Mouse (Mus musculus) adrenal gland, adult 18-20 months (tissue): ENCODE data around the gene Srd5a3. TPM values are rescaled to one million over a fixed set of nuclear protein-coding genes. Genes with fewer than 3 reads are reported as not detected.

Experiments used
- DNase-seq, 2 experiments: peaks; one replicate each; pipeline ENCODE4 v3.0.0; 2021 to 2022; ENCODE audit warnings: low spot score in 2 of 2
- total RNA-seq, 2 experiments: library from RNA; stranded (reverse); gene quantifications; 1 replicate in 1 of 2; 2 replicates in 1 of 2; pipeline ENCODE4 v1.2.3; 2021

Gene Srd5a3
- total RNA-seq, 2 experiments from 2014 or later, result 17.3 to 22.2 TPM

DNA sequence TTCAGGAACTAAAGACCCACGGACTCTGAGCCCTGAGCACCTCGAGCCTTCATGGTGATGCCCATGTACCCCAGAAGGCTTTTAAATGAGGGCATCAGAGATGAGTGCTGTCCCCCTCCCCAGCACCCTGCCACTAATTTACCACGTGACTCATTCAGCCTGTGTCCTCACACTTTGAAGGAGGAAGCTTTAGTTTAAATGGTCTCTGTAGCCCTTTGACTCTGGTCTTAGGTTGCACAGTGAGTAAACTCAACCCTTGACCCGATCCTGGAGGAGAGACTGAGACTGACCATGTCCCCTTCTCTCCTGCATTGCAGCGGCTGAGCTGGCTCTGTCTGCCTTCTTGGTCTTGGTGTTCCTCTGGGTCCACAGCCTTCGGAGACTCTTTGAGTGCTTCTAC is 9.4 kb downstream of the Srd5a3 start:
- no peak for DNase-seq

DNA sequence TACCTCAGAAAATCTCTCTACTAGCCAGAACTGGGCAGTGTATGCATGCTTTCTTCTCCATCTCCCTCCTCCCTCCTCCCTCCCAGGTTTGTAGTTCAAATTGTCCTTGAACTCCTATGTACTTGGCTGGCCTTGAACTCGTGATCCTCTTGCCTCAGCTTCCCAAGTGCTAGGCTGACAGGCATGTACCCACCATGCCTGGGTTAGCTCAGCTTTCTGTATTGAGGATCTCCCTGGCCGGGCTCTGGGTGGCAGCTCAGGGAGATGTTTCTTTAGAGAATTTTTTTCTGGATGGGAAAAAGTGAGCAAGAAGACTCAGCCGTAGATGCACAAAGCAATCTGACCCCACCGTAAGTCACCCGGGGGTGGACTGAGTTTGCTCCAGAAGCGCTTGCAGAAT is 12.9 kb downstream of the Srd5a3 start:
- DNase-seq, result no peak

DNA sequence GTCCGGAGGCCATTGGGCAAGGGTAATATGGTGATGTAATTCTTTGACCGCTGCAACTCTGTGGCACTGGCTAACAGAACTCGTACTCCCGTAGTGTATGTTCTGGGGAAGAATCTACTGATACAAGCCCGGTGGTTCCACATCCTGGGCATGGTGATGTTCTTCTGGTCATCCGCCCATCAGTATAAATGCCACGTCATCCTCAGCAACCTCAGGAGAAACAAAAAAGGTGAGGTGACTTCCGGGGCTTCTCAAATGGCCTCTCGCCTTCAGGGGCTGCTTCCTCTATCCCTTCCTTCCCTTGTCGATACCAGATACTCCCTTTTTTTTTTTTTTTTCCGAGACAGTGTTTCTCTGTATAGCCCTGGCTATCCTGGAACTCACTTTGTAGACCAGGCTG is 13.4 kb downstream of the Srd5a3 start:
- DNase-seq, result no peak

DNA sequence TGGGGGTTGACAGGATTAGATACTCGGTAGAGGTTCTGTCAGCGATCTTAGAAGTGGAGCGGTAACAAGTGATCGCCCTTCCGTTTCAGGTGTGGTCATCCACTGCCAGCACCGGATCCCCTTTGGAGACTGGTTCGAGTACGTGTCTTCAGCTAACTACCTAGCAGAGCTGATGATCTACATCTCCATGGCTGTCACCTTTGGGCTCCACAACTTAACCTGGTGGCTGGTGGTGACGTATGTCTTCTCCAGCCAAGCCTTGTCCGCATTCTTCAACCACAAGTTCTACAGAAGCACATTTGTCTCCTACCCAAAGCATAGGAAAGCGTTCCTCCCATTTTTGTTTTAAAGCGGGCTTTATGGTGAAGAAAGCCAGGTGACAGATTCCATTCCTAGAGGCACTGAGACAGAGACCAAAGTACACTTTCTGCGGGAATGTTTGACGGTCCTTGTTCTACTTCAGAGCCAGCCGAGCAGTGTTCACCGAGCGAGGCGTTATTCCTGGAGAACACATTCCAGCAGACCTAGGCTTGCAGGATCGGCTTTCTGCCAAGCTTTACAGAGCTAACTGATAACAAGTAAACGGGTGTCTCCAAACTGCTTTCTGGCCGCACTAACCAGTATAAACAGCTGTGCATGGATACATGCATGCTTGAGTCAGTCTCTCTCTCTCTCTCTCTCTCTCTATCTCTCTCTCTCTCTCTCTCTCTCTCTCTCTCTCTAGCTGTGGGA is 14.5 kb downstream of the Srd5a3 start:
- no peak for DNase-seq

- DNase-seq, result no peak
Measured at GRCm38 (mm10) chr5:76159555-76159954, 19.5 kb downstream of the Srd5a3 start.

- no peak for DNase-seq
Measured at GRCm38 (mm10) chr5:76160086-76160485, 20.0 kb downstream of the Srd5a3 start.

- DNase-seq, result no peak
Measured at GRCm38 (mm10) chr5:76161491-76161890, 21.4 kb downstream of the Srd5a3 start.

GRCm38 (mm10) chr5:76162926-76163325 is 22.9 kb downstream of the Srd5a3 start:
- no peak for DNase-seq

DNA sequence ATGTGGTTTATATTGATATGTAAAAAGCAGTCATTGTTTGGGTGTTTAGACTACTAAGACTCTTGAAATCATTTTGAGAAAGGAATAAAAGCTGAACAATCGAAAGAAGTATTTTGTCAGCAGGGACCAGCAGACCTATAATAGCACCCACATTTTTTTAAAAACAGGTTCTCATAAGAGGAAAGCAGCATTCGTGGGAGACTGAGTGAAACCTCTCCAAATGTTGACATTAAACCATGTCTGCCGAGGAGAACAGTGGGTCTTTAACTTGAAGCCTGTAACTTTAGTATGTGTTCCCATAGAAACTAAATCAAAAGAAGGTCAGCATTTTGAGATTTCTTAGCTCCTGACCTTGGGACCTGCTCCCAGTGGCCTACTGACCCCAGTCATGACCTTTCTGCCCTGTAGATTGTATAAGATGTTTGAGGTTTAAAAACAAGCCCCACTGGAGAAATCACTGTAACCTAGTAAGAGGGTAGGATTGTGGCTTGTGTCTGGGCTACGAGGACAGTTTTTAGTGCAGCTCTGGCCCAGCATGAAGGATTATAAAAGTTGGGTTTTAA is 23.8 kb downstream of the Srd5a3 start:
- DNase-seq, result no peak

DNA sequence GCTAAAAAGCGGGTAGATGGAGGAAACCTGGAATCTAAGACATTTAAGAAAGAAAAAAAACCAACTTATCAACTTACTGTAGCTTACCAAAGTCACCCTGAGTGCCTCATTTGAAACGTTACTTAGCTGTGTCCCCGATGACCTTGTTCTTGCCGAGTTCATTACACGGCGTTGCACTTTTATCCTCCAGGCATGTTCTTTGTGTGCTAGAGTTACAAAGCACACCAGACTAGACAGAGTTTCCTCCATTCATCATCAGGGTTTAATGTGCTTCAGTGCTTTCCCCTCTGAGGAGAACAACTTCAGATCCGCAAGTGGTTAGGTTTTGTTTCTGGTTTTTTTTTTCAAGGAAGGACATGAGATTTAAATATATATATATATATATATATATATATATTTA is 24.8 kb downstream of the Srd5a3 start:
- no peak for DNase-seq

DNA sequence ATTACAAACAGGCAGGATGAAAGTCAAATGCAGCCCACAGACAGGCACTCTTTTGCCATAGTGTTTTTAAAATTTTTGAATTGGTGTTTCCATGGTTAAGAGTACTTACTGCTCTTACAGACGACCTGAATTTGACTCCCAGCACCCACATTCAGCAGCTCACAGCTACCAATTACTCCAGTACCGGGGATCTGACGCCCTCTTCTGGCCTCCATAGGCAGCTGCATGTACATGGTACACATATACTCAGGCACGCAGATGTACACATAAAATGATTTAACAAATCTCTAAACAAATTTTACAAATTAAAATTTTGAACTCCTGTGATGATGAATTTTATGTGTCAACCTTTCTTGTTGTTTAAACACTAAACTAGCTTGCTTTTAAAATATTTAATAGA is 30.5 kb downstream of the Srd5a3 start:
- no peak for DNase-seq

DNA sequence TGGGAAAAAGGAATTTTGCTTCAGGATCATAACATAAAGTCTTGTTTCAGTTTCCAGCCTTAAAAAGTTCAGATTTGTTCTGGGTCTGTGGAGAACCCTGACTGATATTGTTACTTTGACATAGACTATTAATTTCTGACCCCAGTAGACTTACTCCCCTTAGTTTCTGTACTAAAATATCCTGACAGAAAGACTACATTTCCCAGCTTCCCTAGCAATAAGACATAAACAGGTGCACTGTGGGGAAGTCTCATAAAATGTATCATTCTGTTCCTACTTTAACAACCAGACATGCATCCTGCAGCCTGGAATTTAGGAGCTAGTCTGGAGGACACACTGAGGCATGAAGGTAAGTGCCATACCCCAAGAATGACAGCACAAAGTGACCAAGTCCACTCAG is 31.0 kb downstream of the Srd5a3 start:
- no peak for DNase-seq

GRCm38 (mm10) chr5:76175051-76175450 is 35.0 kb downstream of the Srd5a3 start:
- no peak for DNase-seq

DNA sequence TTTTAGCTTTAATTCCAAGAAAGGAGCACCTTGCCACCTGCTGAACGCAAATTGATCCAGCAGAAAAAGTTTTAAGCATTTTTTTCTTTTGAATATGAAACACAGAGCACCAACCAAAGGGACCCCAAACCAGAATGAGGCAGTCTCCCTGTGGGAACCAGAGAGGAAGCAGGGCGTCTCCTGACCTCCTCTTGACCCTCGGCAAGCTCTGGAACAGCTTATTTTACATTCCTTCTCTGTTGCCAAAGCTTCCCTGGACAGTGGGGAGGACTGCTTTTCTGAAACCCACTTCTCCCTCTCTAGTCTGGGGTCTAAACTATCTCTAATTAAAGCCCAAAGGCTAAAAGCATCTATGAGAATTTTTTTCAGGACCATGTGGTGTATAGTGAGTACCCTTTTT is 36.3 kb downstream of the Srd5a3 start:
- DNase-seq, result no peak

DNA sequence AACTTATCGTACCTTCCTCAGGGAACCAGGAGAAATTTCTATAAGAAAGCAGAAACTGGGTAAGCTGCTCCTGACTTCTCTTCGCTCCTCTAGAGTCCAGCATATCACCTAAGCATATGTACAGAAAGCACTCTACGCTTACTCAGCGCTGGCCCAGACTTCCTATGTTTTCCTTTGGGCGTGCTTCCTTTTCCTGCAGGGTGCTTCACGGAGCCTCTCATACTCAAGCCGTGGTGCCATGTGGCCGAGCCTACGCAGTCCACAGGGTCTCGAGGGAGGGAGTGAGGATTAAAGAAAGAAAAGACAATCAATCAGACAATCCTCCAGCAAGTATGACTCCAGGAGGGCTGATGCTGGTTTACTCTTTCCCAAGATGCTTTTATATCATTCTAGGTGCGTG is 36.8 kb downstream of the Srd5a3 start:
- DNase-seq, result no peak

- DNase-seq, result no peak
Measured at GRCm38 (mm10) chr5:76177664-76178063, 37.6 kb downstream of the Srd5a3 start.

- DNase-seq, result no peak
Measured at GRCm38 (mm10) chr5:76179171-76179570, 39.1 kb downstream of the Srd5a3 start.

DNA sequence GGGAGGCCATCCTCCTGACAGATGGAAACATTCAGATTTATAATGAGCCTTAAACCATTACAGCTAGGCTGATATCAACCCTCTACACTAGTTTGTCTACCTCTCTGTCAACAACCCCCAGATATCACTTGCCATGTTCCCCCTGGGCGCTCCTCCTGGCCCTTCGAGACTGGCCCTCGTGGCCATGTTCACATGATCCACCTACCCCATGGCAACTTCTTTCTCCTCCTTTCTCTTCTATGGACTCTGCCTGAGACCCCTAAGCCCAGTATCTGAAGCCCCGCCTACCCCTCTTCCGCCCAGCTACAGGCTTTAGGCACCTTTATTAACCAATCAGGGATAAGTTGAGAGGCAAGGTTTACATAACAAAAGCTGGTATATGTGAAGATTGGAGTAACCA is 39.7 kb downstream of the Srd5a3 start:
- no peak for DNase-seq

GRCm38 (mm10) chr5:76182326-76182725 is 42.3 kb downstream of the Srd5a3 start:
- DNase-seq, result no peak

- DNase-seq, result no peak
Measured at GRCm38 (mm10) chr5:76183043-76183749, 43.1 kb downstream of the Srd5a3 start.

GRCm38 (mm10) chr5:76183750-76184261 is 43.7 kb downstream of the Srd5a3 start, which contains the start of gene Tmem165:
Gene Tmem165 (plus strand): TSS chr5:76183880.
- peak; percentile 90 to 92 for DNase-seq
